Mouse (Mus musculus): ENCODE measurements around the gene Asap2.

Asap2 gene

GRCm38 (mm10) chr12:21315923-21316868, 325.9 kb downstream of the Asap2 start, which contains the start of gene Iah1:
TSS of gene Iah1 (plus strand) at chr12:21316389.
- peak; percentile 56 for DNase-seq (ENCODE audit: low read depth, low spot score)

GRCm38 (mm10) chr12:21316869-21317265, 326.6 kb downstream of the Asap2 start:
- DNase-seq (ENCODE audit: low read depth, low spot score) = peak; percentile 36

- DNase-seq (ENCODE audit: low read depth, low spot score) = no peak
Measured at GRCm38 (mm10) chr12:21318143-21318895, 328.1 kb downstream of the Asap2 start.

All from skeletal muscle tissue, adult 2 months (tissue).